Mouse (Mus musculus): Measurements from ENCODE around the gene Adamts12. TPM values are rescaled to one million over a fixed set of nuclear protein-coding genes. Genes with fewer than 3 reads are reported as not detected.
A peak's percentile ranks its signal among the peaks of the same experiment; 100 is the strongest.

The Adamts12 gene
- total RNA-seq, 4 experiments from 2014 or later: 0.39 to 0.57 (median 0.47) TPM

DNA sequence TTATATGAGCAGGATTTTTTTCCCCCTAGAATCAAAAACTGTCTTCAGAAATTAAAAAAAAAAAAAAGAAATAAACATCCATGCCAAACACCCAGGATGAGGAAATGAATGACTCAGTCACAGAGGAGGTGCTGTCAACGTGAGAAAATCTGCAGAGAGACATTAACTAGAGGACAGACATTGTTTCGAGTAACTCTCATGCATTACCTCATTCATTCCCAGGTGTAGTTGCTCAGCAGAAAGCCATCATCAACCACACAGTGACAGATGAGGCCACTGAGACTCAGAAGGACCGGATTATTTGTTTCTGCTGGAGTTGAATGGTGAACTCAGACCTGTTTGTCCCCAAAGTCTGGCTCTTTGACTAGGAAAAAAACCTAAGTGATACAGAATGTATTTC lies 81.0 kb downstream of the Adamts12 start:
- DNase-seq (ENCODE audit: low spot score in 2 of 2): no peak

- DNase-seq (ENCODE audit: low spot score in 2 of 2): no peak
Observed at GRCm38 (mm10) chr15:11159386-11159785, 94.8 kb downstream of the Adamts12 start.

- DNase-seq (ENCODE audit: low spot score in 2 of 2): no peak
Observed at GRCm38 (mm10) chr15:11160759-11161158, 96.2 kb downstream of the Adamts12 start.

GRCm38 (mm10) chr15:11165883-11166282 lies 101.3 kb downstream of the Adamts12 start:
- DNase-seq (ENCODE audit: low spot score in 2 of 2): no peak

GRCm38 (mm10) chr15:11173884-11174470 lies 109.4 kb downstream of the Adamts12 start:
- no peak for DNase-seq (ENCODE audit: low spot score in 2 of 2)

DNA sequence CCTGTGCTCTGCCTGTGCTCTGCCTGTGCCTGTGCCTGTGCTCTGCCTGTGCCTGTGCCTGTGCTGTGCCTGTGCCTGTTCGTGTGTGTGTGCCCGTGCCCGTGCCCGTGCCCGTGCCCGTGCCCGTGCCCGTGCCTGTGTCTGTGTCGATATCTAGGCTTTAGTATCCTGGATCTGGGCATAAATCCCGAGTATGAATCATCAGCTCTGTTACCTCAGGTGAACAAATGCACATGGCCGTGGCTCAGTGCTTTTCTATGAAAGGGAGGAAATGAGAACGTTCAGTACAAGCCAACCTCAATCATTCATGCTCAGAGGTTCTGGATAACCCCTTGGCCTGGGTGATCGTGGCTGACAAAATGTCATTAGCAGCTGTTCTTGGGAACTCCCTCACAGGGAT lies 110.3 kb downstream of the Adamts12 start:
- no peak for DNase-seq (ENCODE audit: low spot score in 2 of 2)

- DNase-seq (ENCODE audit: low spot score in 2 of 2): no peak
Observed at GRCm38 (mm10) chr15:11177448-11177847, 112.9 kb downstream of the Adamts12 start.

- no peak for DNase-seq (ENCODE audit: low spot score in 2 of 2)
Observed at GRCm38 (mm10) chr15:11179751-11180169, 115.2 kb downstream of the Adamts12 start.

GRCm38 (mm10) chr15:11186711-11187110 lies 122.1 kb downstream of the Adamts12 start:
- no peak for DNase-seq (ENCODE audit: low spot score in 2 of 2)

DNA sequence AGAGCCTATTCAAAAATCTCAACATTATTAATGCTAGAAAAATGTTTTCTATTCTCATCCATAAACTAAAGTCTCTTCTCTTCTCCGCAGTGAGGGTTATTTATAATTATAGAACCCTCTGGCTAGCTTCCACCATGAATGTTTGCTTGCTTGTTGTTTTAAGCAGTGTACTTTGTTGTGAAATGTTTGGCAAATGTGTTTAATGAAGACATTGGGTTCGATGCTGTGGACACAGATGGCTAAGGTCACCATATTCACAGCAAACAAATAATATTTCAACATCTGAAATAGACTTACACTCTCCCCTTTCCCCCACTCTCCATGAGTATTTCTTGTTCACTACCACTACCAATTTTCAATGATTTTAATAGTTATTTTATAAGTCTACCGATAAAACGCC lies 125.9 kb downstream of the Adamts12 start:
- DNase-seq (ENCODE audit: low spot score in 2 of 2): no peak

GRCm38 (mm10) chr15:11192762-11193161 lies 128.2 kb downstream of the Adamts12 start:
- no peak for DNase-seq (ENCODE audit: low spot score in 2 of 2)

DNA sequence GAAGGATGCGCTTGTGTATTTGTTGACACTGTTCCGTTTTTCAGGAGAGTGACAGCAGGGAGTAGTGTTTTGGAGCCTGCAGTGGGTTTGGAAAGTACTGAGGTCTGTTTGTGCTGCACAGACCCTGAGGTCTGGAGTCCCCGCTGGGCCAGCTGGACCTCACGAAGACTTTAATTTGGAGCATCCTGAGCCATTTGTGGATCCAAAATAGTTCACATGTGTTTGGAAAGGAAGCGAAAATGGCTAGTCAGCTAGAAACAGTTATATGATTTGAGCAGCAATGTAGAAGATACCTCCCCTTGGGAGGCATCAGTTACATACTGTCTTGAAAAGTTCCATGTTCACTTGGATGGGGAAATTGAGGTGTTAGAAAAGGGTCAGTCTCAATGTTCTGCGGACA lies 132.5 kb downstream of the Adamts12 start:
- no peak for DNase-seq (ENCODE audit: low spot score in 2 of 2)

DNA sequence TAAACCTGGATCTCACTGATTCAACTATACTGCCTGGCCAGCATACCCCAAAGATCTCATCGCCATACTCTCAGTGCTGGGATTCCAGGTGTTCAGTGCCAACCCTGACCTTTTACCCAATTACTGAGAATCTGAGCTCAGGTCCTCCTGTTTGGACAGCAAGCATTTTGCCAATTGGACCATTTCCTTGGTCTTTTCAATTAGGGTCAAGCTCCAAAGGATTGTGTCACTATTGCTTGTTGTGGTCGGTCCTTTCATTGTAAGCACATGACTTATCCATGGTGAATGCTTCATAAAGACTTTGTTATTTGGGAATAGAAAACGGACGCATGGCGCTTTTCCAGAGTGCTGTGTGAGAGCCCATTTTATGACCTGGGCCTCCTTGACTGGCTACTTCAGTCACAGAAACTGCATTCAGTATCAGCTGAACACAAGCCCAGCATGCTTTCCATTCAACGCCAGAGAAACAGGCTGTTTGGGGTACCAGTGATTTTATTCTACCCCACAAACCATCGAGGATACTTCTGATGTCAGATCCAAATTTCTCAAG lies 133.7 kb downstream of the Adamts12 start:
- DNase-seq (ENCODE audit: low spot score in 2 of 2): no peak

GRCm38 (mm10) chr15:11203084-11203483 lies 138.5 kb downstream of the Adamts12 start:
- no peak for DNase-seq (ENCODE audit: low spot score in 2 of 2)

DNA sequence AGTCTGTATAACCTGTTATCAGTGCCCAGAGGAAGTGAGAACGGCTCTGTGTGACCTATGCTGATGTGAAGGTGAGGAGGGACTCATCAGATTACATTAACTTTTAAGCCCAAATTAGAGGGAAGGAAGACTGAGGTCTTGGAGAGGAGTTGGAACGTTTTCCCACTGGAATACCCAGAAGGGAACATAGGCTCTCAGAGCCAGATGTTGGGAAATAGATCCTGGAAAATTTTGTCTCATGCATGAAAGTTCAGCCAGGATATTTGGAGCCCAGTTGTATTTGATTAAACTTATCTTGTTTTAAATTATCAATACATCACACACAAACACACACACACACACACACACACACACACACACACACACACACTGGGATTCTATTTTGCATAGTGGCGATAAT lies 140.3 kb downstream of the Adamts12 start:
- no peak for DNase-seq (ENCODE audit: low spot score in 2 of 2)

- DNase-seq (ENCODE audit: low spot score in 2 of 2): no peak
Observed at GRCm38 (mm10) chr15:11210976-11211375, 146.4 kb downstream of the Adamts12 start.

GRCm38 (mm10) chr15:11233906-11234632 lies 169.5 kb downstream of the Adamts12 start:
- no peak for DNase-seq (ENCODE audit: low spot score in 2 of 2)

DNA sequence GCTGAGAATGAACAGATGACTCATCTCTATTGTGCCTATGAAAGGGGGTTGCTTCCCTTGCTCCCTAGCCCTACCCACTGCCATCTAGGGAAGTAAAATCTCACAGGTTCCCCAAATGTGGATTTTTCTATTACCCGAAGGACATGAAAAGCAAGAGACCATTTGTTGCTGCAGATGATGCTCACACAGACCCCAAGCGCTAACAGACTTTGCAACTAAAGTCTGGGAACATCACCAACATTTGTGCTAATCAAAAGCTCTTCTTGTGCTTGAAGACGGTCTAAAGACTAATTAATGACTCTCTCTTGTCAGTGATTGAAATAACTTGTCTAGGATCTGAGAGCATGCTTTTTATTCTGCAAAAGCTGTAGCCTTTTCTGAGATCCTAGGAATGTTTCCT lies 175.8 kb downstream of the Adamts12 start:
- peak; percentile 2 to 7 for DNase-seq (ENCODE audit: low spot score in 2 of 2)

DNA sequence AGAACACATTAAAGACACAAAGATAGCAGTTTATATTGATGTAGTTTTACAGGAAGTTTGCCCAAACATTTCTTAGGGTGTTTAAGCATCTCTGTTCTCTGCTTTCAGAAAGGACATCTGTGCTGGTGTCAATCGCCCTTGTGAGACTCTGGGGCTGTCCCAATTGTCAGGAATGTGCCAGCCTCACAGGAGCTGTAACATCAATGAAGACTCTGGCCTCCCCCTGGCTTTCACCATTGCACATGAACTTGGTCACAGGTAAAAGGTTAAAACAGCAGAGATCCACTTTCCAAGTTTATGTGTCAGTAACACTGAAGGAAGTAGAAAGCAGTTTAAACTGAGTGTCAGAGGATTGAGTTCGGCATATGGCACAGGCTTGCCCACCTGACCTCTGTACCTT lies 176.7 kb downstream of the Adamts12 start:
- no peak for DNase-seq (ENCODE audit: low spot score in 2 of 2)

DNA sequence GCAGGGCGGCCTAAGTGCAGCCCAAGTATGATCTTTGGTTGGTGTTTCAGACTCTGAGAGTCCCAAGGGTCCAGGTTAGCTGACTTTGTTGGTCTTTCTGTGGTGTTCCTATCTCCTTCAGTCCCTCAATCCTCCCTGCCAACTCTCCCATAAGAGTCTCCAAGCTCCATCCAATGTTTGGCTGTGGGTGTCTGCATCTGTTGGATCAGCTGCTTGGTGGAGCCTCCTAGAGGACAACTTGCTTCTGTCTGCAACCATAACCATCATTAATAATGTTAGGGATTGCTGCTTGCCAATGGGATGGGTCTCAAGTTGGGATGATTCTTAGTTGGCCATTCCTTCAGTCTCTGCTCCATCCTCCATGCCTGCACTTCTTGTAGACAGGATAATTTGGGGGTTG lies 181.8 kb downstream of the Adamts12 start:
- DNase-seq (ENCODE audit: low spot score in 2 of 2): no peak

DNA sequence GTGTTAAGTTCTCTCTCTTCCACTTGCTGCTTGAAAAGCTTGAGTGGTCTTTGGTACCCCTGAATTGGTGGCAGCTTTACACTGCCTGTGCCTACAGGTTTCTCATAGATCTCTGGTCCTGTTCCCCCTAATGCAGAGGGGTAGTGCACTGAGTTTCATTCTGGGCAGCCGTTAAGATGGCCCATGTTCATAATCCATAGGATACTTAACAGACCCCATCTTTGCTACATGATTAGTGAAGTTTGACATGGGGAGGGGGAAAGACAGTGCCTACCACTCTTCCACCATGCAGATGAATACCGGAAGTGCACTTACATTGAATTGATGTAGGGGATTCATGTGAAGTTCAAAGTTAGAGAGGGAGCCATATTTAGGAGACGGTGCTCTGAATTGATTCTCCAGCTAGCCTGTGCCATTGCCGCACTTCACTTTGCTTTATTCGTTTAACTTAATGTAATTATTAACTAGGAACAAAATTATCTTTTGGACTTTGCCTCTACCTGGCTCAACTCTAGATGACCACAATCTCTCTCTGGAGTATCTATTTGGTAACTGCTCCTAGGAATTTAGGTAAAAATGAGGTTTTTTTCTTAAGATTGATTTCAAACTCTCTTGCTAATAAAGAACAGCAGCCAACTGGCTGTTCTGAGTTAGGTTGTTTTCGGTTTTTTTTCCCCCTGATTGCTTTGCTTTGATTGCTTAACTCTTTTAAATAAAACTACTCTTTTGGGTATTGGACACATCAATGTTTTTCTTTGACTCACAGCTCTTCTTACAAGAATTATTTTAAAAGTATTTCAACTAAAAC lies 214.9 kb downstream of the Adamts12 start:
- DNase-seq (ENCODE audit: low spot score in 2 of 2): no peak

DNA sequence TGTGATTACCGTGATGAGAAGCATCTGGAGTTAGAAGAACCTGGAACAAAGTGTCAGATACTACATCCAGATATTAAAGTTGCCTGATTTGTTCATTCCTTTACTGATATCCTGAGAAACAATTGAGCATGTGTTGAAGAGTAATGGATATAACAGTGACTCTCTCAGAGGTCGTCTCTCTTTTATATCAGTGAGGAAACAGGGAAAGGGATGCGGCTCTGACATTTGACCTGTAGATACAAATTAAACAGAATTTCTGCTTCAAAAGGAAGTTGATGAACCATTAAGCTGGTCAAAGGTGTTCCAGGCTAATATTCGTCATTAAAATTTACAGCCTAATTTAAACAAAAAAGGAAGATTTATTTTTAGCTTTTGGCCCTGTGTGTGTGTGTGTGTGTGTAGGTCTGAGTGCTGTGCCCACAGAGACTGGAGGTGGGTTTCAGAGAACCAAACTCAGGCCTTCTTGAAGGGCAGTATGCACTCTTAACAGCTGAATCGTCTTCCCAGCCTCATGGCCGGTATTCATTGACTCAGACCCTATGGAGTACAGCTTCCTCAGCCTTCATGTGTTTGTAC lies 216.2 kb downstream of the Adamts12 start:
- DNase-seq (ENCODE audit: low spot score in 2 of 2): no peak
